Mouse (Mus musculus) hindbrain, embryonic 11.5 days (tissue): ENCODE results near the gene Ankrd12. TPM values are rescaled to one million over a fixed set of nuclear protein-coding genes. Genes with fewer than 3 reads are reported as not detected.

ENCODE experiments used
- ATAC-seq: fragments of 200-750 bp; cut with Nextera tagmentation; 2 replicates; pipeline ENCODE4 v1.8.0; 2017; ENCODE audit warnings: mild to moderate bottlenecking, moderate TSS enrichment, moderate library complexity; ENCODE audit not compliant: low FRiP score
- DNase-seq: peaks from one replicate; pipeline ENCODE4 v3.0.0-alpha.2; 2015; ENCODE audit warnings: low spot score
- H3K27ac ChIP-seq: fragments of 300-500 bp; sonication (generic); 2 replicates; pipeline ENCODE4 v1.5.1; 2014; ENCODE audit warnings: mild to moderate bottlenecking, low read depth, low read length
- H3K27me3 ChIP-seq: fragments of 300-500 bp; sonication (generic); 2 replicates; pipeline ENCODE4 v1.6.1; 2014; ENCODE audit warnings: mild to moderate bottlenecking, low read length, moderate library complexity, mixed read lengths; ENCODE audit not compliant: control insufficient read depth, insufficient read depth
- H3K36me3 ChIP-seq: fragments of 300-500 bp; sonication (generic); 2 replicates; pipeline ENCODE4 v1.6.1; 2014; ENCODE audit warnings: mild to moderate bottlenecking, low read length, moderate library complexity, mixed read lengths; ENCODE audit not compliant: control insufficient read depth, insufficient read depth
- H3K4me1 ChIP-seq: fragments of 300-500 bp; sonication (generic); replicated peaks from 2 replicates; pipeline ENCODE4 v1.6.1; 2014; ENCODE audit warnings: low read length, mixed read lengths; ENCODE audit not compliant: control insufficient read depth, insufficient read depth
- H3K4me2 ChIP-seq: fragments of 300-500 bp; sonication (generic); replicated peaks from 2 replicates; pipeline ENCODE4 v1.6.1; 2014; ENCODE audit warnings: mild to moderate bottlenecking, low read depth, low read length
- H3K4me3 ChIP-seq: fragments of 300-500 bp; sonication (generic); 2 replicates; pipeline ENCODE4 v1.5.1; 2014; ENCODE audit warnings: low read depth, low read length
- H3K9ac ChIP-seq: fragments of 300-500 bp; sonication (generic); 2 replicates; pipeline ENCODE4 v1.6.1; 2014; ENCODE audit warnings: low read depth, low read length
- H3K9me3 ChIP-seq: fragments of 300-500 bp; sonication (generic); 2 replicates; pipeline ENCODE4 v1.6.1; 2016; ENCODE audit warnings: low read length; ENCODE audit not compliant: control insufficient read depth
- WGBS: fragments of 180-500 bp; shearing (Covaris S2); extraction: QIAGEN DNeasy Blood & Tissue Kit; methylation state at CpG from one replicate; pipeline ENCODE4 v1.1.7; 2014; 5-methylcytosine and 5-hydroxymethylcytosine counted together
- polyA plus RNA-seq: library from polyadenylated mRNA; unstranded; fragments of >200 nt; fragmentation: Nextera tagmentation; extraction: Ambion mirVana; gene quantifications from 2 replicates; pipeline ENCODE4 v1.2.1, GENCODE M21; 2014

The Ankrd12 gene
- polyA plus RNA-seq, 1 experiment from 2014 or later = 49.2 TPM

- Histone ChIP-seq H3K9ac (peak overlapping the region; percentile 79; the same call in 1 of the 2 replicates), H3K4me3 (peak overlapping the region; percentile 91), H3K36me3 (no peaks in the 10 kb centered on the region), H3K4me2 (peak overlapping the region; percentile 52; the same call in 1 of the 2 replicates), H3K9me3 (no peaks in the 10 kb centered on the region), H3K27me3 (no peaks in the 10 kb centered on the region), H3K27ac (no peak overlapping the region), H3K4me1 (peaks cover 4% of the 10 kb centered on the region; the same call in 1 of the 2 replicates)
- WGBS = 53% methylated on average over 6 of the region's 6 CpGs
- no peak for DNase-seq
- 0 out of 2 replicates have a peak, but pooled peaks have one; percentile 16 for ATAC-seq
These were observed 33.9 kb upstream of the Ankrd12 start for GRCm38 (mm10) chr17:66110746-66111145.

GRCm38 (mm10) chr17:66108198-66108597 lies 31.3 kb upstream of the Ankrd12 start:
- H3K4me2 ChIP-seq = no peak overlapping the region
- peaks cover 4% of the 10 kb centered on the region; the same call in 1 of the 2 replicates for H3K4me1 ChIP-seq
- H3K9ac ChIP-seq = no peak overlapping the region
- no peak overlapping the region for H3K27ac ChIP-seq
- no peaks in the 10 kb centered on the region for H3K36me3 ChIP-seq
- no peaks in the 10 kb centered on the region for H3K27me3 ChIP-seq
- WGBS = 84% methylated on average over 4 of the region's 4 CpGs
- ATAC-seq (no peak), DNase-seq (no peak)
- no peaks in the 10 kb centered on the region for H3K9me3 ChIP-seq
- H3K4me3 ChIP-seq = no peak overlapping the region

- Histone ChIP-seq H3K9ac (no peak overlapping the region), H3K36me3 (no peaks in the 10 kb centered on the region), H3K4me2 (no peak overlapping the region), H3K27me3 (no peaks in the 10 kb centered on the region), H3K4me3 (no peak overlapping the region), H3K4me1 (peaks cover 4% of the 10 kb centered on the region; the same call in 1 of the 2 replicates), H3K9me3 (no peaks in the 10 kb centered on the region), H3K27ac (no peak overlapping the region)
- DNase-seq (no peak), ATAC-seq (no peak)
- 71% methylated on average over 8 of the region's 8 CpGs for WGBS
These were observed 30.6 kb upstream of the Ankrd12 start for GRCm38 (mm10) chr17:66107466-66107865.

- no peak overlapping the region for H3K9ac ChIP-seq
- no peak overlapping the region for H3K27ac ChIP-seq
- no peak overlapping the region for H3K4me2 ChIP-seq
- no peaks in the 10 kb centered on the region for H3K36me3 ChIP-seq
- no peak overlapping the region for H3K4me3 ChIP-seq
- 53% methylated on average over 10 of the region's 10 CpGs for WGBS
- DNase-seq (peak; percentile 82), ATAC-seq (no peak)
- H3K9me3 ChIP-seq = no peaks in the 10 kb centered on the region
- H3K27me3 ChIP-seq = no peaks in the 10 kb centered on the region
- H3K4me1 ChIP-seq = no peaks in the 10 kb centered on the region
These were observed 29.8 kb upstream of the Ankrd12 start for GRCm38 (mm10) chr17:66106601-66107267.

GRCm38 (mm10) chr17:66104076-66104475 lies 27.2 kb upstream of the Ankrd12 start:
- DNase-seq (no peak), ATAC-seq (no peak)
- no peaks in the 10 kb centered on the region for H3K4me1 ChIP-seq
- H3K36me3 ChIP-seq = no peaks in the 10 kb centered on the region
- H3K9ac ChIP-seq = no peak overlapping the region
- no peak overlapping the region for H3K27ac ChIP-seq
- H3K9me3 ChIP-seq = no peaks in the 10 kb centered on the region
- no peaks in the 10 kb centered on the region for H3K27me3 ChIP-seq
- H3K4me3 ChIP-seq = no peak overlapping the region
- H3K4me2 ChIP-seq = no peak overlapping the region
- WGBS = 85% methylated on average over 7 of the region's 7 CpGs

GRCm38 (mm10) chr17:66101380-66102330 lies 24.8 kb upstream of the Ankrd12 start, which contains the start of gene Ndufv2:
Gene Ndufv2 (minus strand): TSS chr17:66101559.
- ATAC-seq (peak; percentile 100), DNase-seq (peak; percentile 100)
- WGBS = under 1% methylated on average over 55 of the region's 67 CpGs
- Histone ChIP-seq H3K9ac (peak within 1 kb of the TSS; percentile 96), H3K36me3 (no peaks in the 10 kb centered on the region), H3K4me1 (no peaks in the 10 kb centered on the region), H3K4me2 (peak within 1 kb of the TSS; percentile 53), H3K27me3 (no peaks in the 10 kb centered on the region), H3K27ac (peak within 1 kb of the TSS; percentile 90), H3K9me3 (no peaks in the 10 kb centered on the region), H3K4me3 (peak within 1 kb of the TSS; percentile 65)

GRCm38 (mm10) chr17:66100566-66101379 lies 23.9 kb upstream of the Ankrd12 start:
- peak overlapping the region; percentile 90 for H3K27ac ChIP-seq
- WGBS = under 1% methylated on average over 41 of the region's 41 CpGs
- no peak for DNase-seq

GRCm38 (mm10) chr17:66092664-66093063 lies 15.8 kb upstream of the Ankrd12 start:
- DNase-seq (no peak), ATAC-seq (no peak)
- no peaks in the 10 kb centered on the region for H3K4me1 ChIP-seq
- H3K27ac ChIP-seq = no peak overlapping the region
- H3K4me2 ChIP-seq = no peak overlapping the region
- H3K4me3 ChIP-seq = no peak overlapping the region
- H3K9me3 ChIP-seq = no peaks in the 10 kb centered on the region
- no peaks in the 10 kb centered on the region for H3K36me3 ChIP-seq
- no peaks in the 10 kb centered on the region for H3K27me3 ChIP-seq
- WGBS = 87% methylated on average over 3 of the region's 3 CpGs
- H3K9ac ChIP-seq = no peak overlapping the region

More at GRCm38 (mm10) chr17:66100566-66101379, 23.9 kb upstream of the Ankrd12 start:
- Histone ChIP-seq H3K4me1 (no peaks in the 10 kb centered on the region), H3K4me2 (peak overlapping the region; percentile 53), H3K27me3 (no peaks in the 10 kb centered on the region), H3K9me3 (no peaks in the 10 kb centered on the region), H3K4me3 (peak overlapping the region; percentile 65), H3K9ac (peak overlapping the region; percentile 96), H3K36me3 (no peaks in the 10 kb centered on the region)
- no peak; the same call in 1 of the 2 replicates for ATAC-seq
